Mouse (Mus musculus): ENCODE measurements around the gene Adamts9.
A peak's percentile ranks its signal among the peaks of the same experiment; 100 is the strongest.

The Adamts9 gene

GRCm38 (mm10) chr6:92943057-92943781 is at the start of gene Adamts9:
Adamts9 (minus strand) TSS chr6:92943492.
- DNase-seq (ENCODE audit: low spot score): peak; percentile 88

DNA sequence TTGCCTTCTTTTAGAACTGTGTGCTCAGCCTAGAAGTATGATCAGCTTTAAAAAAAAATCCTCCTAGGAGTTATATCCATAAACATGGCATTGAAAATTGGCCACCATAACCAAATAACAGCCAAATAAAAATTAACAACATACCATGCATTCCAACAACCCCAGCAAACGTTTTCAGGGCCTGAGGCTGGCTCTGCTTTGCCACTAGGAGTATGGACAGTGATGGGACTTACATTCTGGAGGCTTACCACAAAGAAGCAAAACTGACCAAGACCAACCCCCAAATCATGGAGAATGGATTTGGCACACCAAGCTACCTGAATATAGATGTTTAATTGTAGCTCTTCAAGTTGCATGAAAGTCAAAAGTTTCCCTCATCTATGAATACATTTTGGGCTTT is 48.3 kb upstream of the Adamts9 start:
- no peak for DNase-seq (ENCODE audit: low spot score)

- DNase-seq (ENCODE audit: low spot score): no peak
These were observed 45.3 kb upstream of the Adamts9 start for GRCm38 (mm10) chr6:92988620-92988998.

GRCm38 (mm10) chr6:92987846-92988619 is 44.7 kb upstream of the Adamts9 start:
- DNase-seq (ENCODE audit: low spot score): no peak

GRCm38 (mm10) chr6:92987366-92987765 is 44.1 kb upstream of the Adamts9 start:
- DNase-seq (ENCODE audit: low spot score): no peak

DNA sequence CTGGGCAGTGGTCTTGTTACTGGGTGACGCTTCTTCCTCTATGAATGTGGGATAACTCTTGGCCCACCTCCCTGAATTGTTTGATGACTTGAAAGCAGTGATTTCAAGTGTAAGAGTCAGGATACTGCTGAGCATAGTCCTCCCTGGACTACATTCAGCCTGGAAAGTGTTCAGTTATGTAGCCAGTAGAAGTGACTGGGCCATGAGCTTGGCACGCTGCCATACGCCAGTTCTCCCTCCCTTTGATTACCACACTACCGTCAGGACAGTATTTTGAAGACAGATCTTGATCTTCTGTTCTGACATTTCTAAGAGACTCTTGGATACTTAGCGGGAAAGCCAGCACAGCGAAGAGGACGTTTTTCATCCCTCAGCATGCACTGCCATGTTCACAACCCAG is 40.1 kb upstream of the Adamts9 start:
- DNase-seq (ENCODE audit: low spot score): peak; percentile 28

DNA sequence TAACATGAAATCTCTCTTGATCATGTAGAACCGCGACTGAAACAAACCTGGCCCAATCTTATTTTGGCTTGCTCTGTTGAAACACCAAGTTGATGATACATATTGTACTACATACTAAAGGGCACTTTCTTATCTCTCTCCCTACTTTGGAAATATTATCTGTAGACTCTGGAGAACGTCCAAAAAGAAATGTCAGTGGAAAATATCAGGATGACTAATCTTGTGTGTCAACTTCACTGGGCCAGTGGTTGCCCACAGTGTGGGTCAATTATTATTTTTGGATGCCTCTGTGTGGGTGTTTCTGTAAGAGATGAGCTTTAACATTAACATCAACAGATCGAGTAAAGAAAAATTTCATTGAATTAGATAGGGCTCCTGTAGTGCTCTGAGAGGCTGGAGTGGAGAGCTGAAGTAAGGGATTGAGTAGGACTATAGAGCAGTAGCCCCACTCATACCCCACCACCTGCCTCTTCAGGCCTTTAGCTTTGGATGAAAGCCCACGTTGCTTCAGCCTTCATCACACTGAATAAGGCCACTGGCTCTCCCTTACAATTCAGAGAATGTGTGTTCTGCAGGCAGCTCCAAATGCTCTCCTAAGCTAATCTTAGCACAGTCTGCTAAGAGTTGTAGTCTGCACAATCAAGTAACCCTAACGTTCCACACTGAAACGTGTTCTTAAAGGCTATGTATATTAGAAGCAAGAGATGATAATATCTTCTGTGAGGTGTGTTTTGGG is 38.3 kb upstream of the Adamts9 start:
- no peak for DNase-seq (ENCODE audit: low spot score)

DNA sequence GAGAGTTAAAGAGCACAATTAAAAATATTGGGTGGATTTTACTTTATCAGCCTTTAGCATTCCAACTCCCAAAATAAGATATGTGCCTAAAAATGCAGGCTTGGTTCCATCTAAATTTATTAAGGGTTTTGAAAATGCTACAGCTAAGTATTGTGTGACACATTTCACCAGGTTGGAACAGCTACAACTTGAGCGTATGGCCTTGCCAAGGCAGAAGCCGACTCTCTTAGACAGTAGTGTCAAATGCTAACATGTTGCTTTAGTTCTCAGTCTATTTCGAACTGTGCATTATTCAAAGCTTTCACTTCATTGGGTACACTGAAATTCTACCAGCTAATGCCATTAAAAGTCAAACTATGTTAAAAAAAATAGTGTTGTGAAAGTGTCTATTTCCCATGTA is 30.0 kb upstream of the Adamts9 start:
- DNase-seq (ENCODE audit: low spot score): no peak

DNA sequence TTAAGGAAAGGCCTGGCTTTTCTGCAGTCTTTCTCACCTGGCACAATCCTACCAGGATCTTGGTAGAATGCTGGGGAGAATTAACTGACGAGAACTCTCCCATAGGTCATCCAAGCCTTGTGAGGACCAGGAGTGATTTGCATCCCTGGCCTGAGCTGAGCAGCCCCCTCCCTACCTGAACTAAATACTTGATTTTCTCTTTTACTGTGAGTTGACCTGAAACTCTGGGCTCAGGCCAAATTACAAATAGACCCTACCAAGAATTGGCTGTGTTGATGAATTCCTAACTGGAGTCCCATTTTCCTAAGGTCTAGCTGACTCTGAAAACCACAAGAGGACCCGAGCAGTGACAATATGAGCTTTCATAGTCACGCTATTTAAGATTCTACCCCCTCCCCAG is 25.4 kb upstream of the Adamts9 start:
- DNase-seq (ENCODE audit: low spot score): no peak

DNA sequence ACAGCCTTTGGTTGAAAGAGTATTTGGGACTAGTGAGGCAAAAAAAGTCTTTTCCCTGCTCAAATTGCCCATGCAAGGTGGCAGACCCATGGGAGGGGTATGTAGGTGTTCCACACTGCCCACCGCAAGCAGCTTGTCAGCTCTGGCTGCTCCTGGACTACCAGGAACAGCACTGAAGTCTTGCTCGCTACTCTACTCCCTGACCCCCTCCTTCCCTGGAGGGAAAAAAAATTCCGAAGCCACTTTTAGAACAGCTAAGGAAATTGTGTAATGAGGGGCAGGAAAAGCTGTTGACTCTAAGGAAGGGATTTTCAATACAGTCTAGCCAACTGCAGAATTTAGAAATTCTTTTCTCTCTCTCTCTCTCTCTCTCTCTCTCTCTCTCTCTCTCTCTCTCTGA is 24.9 kb upstream of the Adamts9 start:
- DNase-seq (ENCODE audit: low spot score): no peak

GRCm38 (mm10) chr6:92962966-92963365 is 19.7 kb upstream of the Adamts9 start:
- DNase-seq (ENCODE audit: low spot score): no peak

DNA sequence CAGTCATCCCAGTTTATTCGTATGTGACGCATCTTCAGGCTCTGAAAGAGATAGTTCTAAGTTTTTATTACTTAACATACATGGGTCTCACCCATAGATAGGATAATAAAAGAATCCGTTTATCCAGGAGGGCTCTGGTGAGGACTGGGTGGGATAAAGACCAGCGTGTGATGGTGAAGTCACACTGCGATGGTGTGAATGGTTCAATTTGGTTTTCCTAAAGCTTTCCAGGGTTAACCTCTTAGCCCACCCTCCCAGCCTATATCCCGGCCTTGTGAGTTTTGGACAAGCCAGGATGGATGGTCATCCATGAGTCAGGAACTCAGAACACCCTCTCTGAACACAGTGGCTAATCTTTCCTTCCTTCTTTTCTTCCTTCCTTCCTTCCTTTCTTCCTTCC is 17.7 kb upstream of the Adamts9 start:
- DNase-seq (ENCODE audit: low spot score): no peak

DNA sequence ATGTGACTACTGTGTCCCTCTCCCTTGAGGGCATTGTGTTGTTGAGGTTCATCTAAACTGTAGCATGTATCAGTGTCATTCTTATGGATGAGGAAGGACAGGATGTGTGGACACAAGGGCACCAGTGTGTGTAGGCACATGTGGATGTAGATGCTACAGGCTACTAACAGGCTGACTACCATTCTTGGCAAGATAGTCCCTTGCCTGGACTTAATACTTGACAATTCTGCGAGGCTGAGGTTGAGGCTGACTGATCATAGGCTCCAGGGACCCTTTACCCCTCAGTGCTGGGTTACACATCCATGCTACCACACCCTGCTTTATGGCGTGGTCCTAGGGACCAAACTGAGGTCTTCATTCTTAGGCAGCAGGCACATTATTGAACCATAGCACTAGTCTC is 16.1 kb upstream of the Adamts9 start:
- DNase-seq (ENCODE audit: low spot score): no peak

DNA sequence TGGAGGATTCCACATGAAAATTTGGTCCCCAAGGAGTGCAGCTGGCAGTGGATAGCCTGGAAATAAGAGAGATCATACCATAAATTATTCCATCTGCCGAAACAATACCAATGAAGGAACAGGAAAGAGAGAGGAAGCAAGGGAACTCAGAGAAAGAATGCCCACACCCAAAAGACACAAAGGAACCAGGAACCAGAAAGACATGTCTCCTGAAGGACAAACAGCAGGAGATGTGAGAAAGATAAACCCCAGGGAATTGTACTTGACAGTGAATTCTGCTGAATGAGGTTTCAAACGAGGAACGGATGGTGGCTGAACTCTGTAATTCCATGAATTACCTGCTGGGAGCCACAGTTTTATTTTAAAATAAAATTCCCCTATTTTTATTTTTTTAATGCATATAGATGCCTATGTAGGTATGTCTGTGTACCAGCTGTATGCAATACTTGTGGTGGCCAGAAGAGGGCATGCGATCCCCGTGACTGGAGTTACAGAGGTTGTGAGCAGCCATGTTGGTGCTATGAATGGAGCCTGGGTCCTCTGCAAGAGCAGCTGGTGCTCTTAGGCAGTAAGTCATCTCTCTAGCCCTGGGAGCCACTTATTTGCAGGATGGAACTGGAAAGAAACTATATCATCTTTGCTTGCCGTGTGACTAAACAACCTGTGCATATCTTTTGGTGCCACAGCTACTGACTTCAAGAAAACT is 4.2 kb upstream of the Adamts9 start:
- DNase-seq (ENCODE audit: low spot score): no peak

DNA sequence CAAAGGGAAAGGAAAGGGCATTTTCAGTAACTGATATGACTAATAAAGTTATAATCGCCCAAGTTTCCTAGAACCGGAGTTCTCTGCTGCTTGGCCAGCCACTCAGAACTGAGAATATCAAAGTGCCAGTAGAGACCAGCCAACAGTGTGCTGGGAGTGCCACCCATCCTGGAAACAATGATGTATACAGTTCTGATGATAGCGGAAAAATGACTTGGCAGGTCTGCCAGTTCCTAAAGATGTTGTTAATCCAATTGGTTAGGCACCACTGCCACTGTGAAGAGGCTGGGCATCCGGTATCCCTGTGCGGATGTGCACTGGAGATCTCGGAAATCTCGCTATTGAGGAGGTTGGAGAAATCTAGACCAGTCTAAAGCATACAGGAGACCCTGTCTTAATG is 1.4 kb upstream of the Adamts9 start:
- no peak for DNase-seq (ENCODE audit: low spot score)

DNA sequence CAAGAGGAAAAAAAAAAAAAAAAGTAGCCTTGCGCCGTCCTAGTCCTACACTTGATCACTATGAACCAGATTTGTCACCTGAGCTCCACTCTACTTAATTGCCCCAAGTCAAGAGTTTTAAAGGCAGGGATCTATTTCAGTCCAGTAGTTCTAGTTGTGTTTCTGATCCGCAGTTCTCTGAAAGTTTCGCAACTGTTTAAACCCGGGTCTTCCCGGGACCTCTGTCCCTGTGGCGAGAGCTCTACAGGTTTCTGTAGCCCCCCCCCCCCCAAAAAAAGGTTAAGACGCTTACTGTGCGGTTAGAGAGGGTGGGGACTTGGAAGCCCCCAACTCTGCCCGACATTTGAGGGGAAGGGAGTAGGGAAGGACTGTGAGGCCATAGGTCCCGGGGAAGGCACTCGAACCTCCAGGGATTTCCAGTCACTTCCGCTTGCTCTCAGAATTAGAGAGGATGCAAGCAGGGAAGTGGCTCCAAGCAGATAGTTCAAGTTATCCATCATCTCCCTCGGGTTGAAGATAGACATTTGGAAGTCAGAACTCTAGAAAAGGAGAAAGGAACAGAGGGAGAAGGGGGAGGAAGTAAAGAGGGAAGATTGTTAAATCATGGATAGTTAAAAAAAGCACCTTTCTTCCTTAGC is 875 bp upstream of the Adamts9 start:
- no peak for DNase-seq (ENCODE audit: low spot score)

GRCm38 (mm10) chr6:92941756-92942420 is 1.4 kb downstream of the Adamts9 start:
- peak; percentile 12 for DNase-seq (ENCODE audit: low spot score)

DNA sequence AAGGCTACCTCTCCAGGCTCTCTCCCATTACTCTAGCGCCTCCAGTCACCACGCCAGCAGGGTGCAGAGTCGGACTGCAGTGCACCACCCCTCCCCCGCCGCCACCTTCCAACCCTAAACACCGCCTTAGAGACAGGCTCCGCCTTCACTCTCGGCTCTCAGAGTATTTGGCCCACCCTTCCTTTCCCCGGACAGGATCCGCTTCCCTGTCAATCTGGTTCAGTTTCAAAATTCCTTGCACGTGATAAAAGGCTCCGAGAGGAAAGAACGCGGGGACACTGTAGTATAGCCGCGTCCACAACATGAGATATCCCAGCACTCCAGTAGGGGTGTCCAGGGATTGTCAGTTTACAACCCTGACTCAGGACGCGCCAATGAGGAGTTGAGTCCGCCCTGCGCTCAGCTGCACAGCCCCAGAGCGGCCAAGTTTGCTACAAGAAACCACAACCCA is 2.0 kb downstream of the Adamts9 start:
- peak; percentile 88 for DNase-seq (ENCODE audit: low spot score)

DNA sequence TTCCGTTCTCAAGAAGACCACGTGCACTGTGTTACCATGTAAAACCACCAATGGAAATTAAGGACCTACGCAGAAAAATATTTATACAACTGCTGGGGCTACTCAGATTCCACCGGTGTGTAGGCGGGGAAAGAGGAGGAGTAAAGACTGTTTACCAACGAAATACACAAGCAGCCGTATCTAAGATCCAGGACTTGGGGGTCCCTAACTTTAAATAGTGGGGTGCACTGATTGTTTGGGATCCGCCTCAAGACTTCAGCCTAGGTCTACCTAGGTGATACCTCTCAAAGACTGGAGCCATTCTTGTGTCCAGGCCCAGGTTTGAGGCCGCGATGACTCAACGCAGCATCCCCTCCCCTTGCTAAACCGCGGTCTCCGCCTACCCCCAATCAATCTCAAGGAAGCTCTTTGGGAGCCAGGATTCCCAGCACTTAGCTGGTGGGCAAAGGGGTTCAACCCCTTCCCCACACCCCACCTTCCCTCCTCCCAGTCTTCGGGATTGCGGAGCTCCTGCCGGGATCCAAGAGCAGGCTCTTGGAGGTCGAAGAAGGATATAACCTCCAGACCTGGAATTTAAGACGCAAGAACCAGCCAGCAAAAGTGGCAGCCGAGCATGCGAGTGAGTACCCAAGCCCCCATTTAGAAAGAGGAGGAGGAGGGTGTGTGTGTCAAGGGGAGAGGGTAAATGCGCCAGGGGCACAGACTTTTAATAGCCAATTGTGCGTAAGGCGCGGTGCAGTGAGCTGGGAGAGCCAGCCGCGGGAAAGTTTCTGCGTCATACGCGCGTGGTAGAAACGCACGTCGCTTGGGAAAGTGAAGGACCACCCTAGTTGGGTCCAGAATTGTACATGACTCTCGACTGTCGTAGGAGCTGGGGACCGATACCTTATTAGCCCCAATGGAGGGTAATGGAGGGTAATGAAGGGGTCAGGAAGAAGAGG is 2.8 kb downstream of the Adamts9 start:
- DNase-seq (ENCODE audit: low spot score): peak; percentile 58

GRCm38 (mm10) chr6:92928261-92928660 is 15.0 kb downstream of the Adamts9 start:
- no peak for DNase-seq (ENCODE audit: low spot score)
